Mouse (Mus musculus) heart, adult 2 months (tissue): Measurements from ENCODE around the gene Evx2. TPM values are rescaled to one million over a fixed set of nuclear protein-coding genes. Genes with fewer than 3 reads are reported as not detected.

Source experiments
- DNase-seq, 2 experiments: peaks; one replicate each; pipeline ENCODE4 v3.0.0; 2021
- H3K27ac ChIP-seq: fragments of 200-600 bp; 2 replicates; pipeline ENCODE4 v1.8.1; 2022
- H3K27me3 ChIP-seq: fragments of 200-500 bp; 2 replicates; pipeline ENCODE4 v1.6.1; 2012; ENCODE audit warnings: mild to moderate bottlenecking, low read length, inconsistent platforms, mixed read lengths; ENCODE audit not compliant: control insufficient read depth, insufficient read depth
- H3K36me3 ChIP-seq: fragments of 200-500 bp; 2 replicates; pipeline ENCODE4 v1.6.1; 2012; ENCODE audit warnings: low read length, inconsistent platforms; ENCODE audit not compliant: control insufficient read depth, insufficient read depth
- H3K4me1 ChIP-seq: fragments of 200-500 bp; 2 replicates; pipeline ENCODE4 v1.6.1; 2011; ENCODE audit warnings: low read length; ENCODE audit not compliant: control insufficient read depth, insufficient read depth
- H3K4me3 ChIP-seq: fragments of 200-600 bp; 2 replicates; pipeline ENCODE4 v1.8.1; 2022
- H3K79me2 ChIP-seq: fragments of 200-500 bp; replicated peaks from 2 replicates; pipeline ENCODE4 v1.6.1; 2012; ENCODE audit warnings: mild to moderate bottlenecking, inconsistent platforms, low read length, moderate library complexity, mixed read lengths; ENCODE audit not compliant: control insufficient read depth, insufficient read depth
- H3K9ac ChIP-seq: fragments of 200-500 bp; 2 replicates; pipeline ENCODE4 v1.6.1; 2012; ENCODE audit warnings: low read depth, mild to moderate bottlenecking, control low read depth, inconsistent platforms, low read length, mixed read lengths
- CTCF ChIP-seq: fragments of 200-600 bp; IDR thresholded peaks from 2 replicates; pipeline ENCODE4 v1.8.1; 2022; ENCODE audit warnings: antibody characterized with exemption, mild to moderate bottlenecking, moderate library complexity
- EP300 ChIP-seq: fragments of 200-500 bp; IDR thresholded peaks from 2 replicates; pipeline ENCODE4 v1.6.1; 2011; ENCODE audit warnings: low read depth, low read length, control low read depth; ENCODE audit not compliant: insufficient read depth
- POLR2A ChIP-seq: fragments of 200-500 bp; IDR thresholded peaks from 2 replicates; pipeline ENCODE4 v1.6.1; 2011; ENCODE audit warnings: mild to moderate bottlenecking, low read depth, low read length, control low read depth; ENCODE audit not compliant: insufficient read depth
- WGBS: fragments of 180-500 bp; shearing (Covaris S2); methylation state at CpG from one replicate; pipeline ENCODE4 v1.1.7; 2018; 5-methylcytosine and 5-hydroxymethylcytosine counted together
- intact Hi-C: fragments of 180-260 bp; cut with DNase I; formaldehyde crosslinking; loops from one replicate; pipeline ENCODE4 v1.15.1; 2025
- microRNA-seq, 2 experiments: library from miRNA; unstranded; fragments of <30 nt; microRNA quantifications; one replicate each; pipeline ENCODE4 v1.2.0; 2021
- polyA plus RNA-seq: library from polyadenylated mRNA; depleted of rRNA; stranded (reverse); fragments of >200 nt; gene quantifications from 2 replicates; pipeline ENCODE4 v1.2.3, GENCODE M21; 2012; rRNA removed
- total RNA-seq, 2 experiments: library from RNA; stranded (reverse); gene quantifications; 2 replicates each; pipeline ENCODE4 v1.2.3; 2021

Gene Evx2
- total and polyA plus RNA-seq, 3 experiments, result not detected

DNA sequence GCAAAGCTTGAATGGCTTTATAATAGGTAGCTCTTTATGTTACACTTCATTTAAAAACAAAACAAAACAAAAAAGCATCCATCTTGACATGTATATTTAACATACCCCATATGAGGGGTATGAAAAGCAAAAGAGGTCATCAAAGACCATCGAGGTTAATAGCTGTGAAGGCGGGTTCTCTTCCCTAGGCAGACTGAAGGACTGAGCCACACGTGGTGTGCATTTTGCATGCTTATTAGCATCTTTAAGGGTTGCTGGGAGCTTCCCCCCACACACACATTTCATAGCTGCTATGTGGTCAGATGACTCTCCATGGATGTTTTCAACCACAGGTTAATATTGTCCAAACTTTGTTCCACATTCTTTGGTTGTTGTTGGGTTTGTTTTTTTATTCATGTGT lies 55.3 kb downstream of the Evx2 start:
- intact Hi-C loops, result no loop called here
- TF ChIP-seq EP300, result no peak
- TF ChIP-seq CTCF, result no peak
- no peak for TF ChIP-seq POLR2A
- H3K79me2 ChIP-seq, result no peaks in the 10 kb centered on the region
- no peak overlapping the region for H3K9ac ChIP-seq
- no peak overlapping the region for H3K4me3 ChIP-seq
- no peaks in the 10 kb centered on the region for H3K4me1 ChIP-seq
- H3K27ac ChIP-seq, result no peak overlapping the region
- no peaks in the 10 kb centered on the region for H3K27me3 ChIP-seq
- 62% methylated on average over 3 of the region's 3 CpGs for WGBS
- DNase-seq, result no peak
- H3K36me3 ChIP-seq, result no peaks in the 10 kb centered on the region

Small RNAs within 50 kb of the gene (microRNA-seq; reads per million reads assigned to microRNA genes)
- gene Gm44463, result 0 reads per million in 2 experiments

Other genes with a start within 250 kb of the Evx2 start
- gene Lnpk, start 80.1 kb downstream of the Evx2 start, total RNA-seq, result 10 to 100 TPM; 21.3 to 21.6 TPM
- 4.5 and 7.1 TPM in 2 replicates for gene Lnpk, start 80.1 kb downstream of the Evx2 start, polyA plus RNA-seq
- gene Hoxd13, start 8.8 kb upstream of the Evx2 start, total RNA-seq, result not detected
- not detected in 2 replicates for gene Hoxd13, start 8.8 kb upstream of the Evx2 start, polyA plus RNA-seq
- gene Hoxd12, start 15.5 kb upstream of the Evx2 start, total RNA-seq, result not detected
- gene Hoxd12, start 15.5 kb upstream of the Evx2 start, polyA plus RNA-seq, result not detected in 2 replicates
- not detected for gene Hoxd11, start 20.0 kb upstream of the Evx2 start, total RNA-seq
- gene Hoxd11, start 20.0 kb upstream of the Evx2 start, polyA plus RNA-seq, result not detected in 2 replicates
- not detected for gene Hoxd10, start 32.4 kb upstream of the Evx2 start, total RNA-seq
- gene Hoxd10, start 32.4 kb upstream of the Evx2 start, polyA plus RNA-seq, result 0.09 TPM in 1 of 2 replicates, not detected in the other
- under 1 TPM; 0.16 to 0.29 TPM for gene Hoxd9, start 38.2 kb upstream of the Evx2 start, total RNA-seq
- gene Hoxd9, start 38.2 kb upstream of the Evx2 start, polyA plus RNA-seq, result 0.10 and 0.12 TPM in 2 replicates
- gene Hoxd8, start 45.1 kb upstream of the Evx2 start, total RNA-seq, result 1 to 10 TPM in 1 of 2 experiments, under 1 TPM in 1; 0.61 to 1.0 TPM
- gene Hoxd8, start 45.1 kb upstream of the Evx2 start, polyA plus RNA-seq, result 0.59 and 0.61 TPM in 2 replicates
- gene Hoxd3, start 52.4 kb upstream of the Evx2 start, total RNA-seq, result not detected
- 0.06 TPM in 1 of 2 replicates, not detected in the other for gene Hoxd3, start 52.4 kb upstream of the Evx2 start, polyA plus RNA-seq
- under 1 TPM; 0.21 to 0.45 TPM for gene Hoxd4, start 52.4 kb upstream of the Evx2 start, total RNA-seq
- gene Hoxd4, start 52.4 kb upstream of the Evx2 start, polyA plus RNA-seq, result 0.53 and 1.0 TPM in 2 replicates
- under 1 TPM in 1 of 2 experiments, not detected in 1; 0.14 TPM for gene Gm28230, start 67.2 kb upstream of the Evx2 start, total RNA-seq
- gene Gm28230, start 67.2 kb upstream of the Evx2 start, polyA plus RNA-seq, result 0.04 and 0.20 TPM in 2 replicates
- not detected for gene Hoxd1, start 103.4 kb upstream of the Evx2 start, total RNA-seq
- not detected in 2 replicates for gene Hoxd1, start 103.4 kb upstream of the Evx2 start, polyA plus RNA-seq
- 100 to 1,000 TPM; 110 to 114 TPM for gene Mtx2, start 166.2 kb upstream of the Evx2 start, total RNA-seq
- 82.9 and 112 TPM in 2 replicates for gene Mtx2, start 166.2 kb upstream of the Evx2 start, polyA plus RNA-seq